Mouse (Mus musculus): Measurements from ENCODE around the gene Podxl2. TPM values are rescaled to one million over a fixed set of nuclear protein-coding genes. Genes with fewer than 3 reads are reported as not detected.

Podxl2 gene
- total RNA-seq, 2 experiments from 2014 or later, result 212 to 229 TPM

DNA sequence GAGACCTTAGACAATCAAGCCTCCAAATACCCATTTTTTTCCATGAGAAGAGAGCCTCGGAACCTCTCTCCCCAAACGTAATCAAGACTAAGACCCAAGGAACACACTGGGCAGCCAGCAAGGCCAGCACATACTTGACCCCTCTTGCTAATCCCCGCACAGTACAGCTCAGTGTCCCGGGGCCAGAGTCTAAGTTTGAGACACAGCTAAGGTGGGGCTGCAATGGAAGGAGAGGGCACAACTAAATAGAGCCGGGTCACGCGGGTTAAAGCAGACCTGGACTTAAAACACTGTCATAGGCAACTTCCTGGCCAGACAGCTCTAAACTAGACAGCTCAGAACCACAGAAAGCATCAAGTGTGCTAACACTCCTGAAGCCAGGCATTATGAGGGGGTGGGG is 16.0 kb upstream of the Podxl2 start:
- no peak for DNase-seq (ENCODE audit: low spot score in 2 of 2)

DNA sequence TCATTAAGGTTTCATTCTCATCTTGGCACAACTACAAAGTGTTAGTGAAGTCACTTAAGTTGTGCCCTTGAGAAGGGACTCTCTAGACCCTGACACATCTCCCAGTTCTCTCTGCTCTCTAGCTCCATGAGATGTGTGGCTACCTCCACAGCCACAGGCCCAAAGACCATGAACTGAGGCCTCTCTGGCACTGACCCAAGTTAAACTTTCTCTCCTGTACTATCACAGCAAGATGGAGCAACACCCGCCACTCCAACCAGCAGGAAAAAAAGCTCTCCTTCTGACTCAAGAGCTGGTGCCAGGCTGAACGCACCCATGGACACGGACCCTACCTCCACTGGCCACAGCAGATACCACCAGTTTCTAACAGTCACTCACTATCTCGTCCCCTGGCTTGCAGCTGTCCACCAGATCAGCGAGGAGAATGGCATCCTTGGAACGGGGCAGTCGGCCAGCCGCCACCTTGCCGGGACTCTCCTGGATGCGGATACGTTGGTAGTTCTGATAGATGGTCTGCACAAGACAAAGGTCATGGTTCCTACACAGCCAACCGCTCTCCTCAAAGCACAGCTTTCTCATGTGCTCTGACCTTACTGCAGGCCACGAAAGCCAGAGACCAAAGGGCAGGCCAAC is 14.7 kb upstream of the Podxl2 start:
- DNase-seq (ENCODE audit: low spot score in 2 of 2), result no peak

DNA sequence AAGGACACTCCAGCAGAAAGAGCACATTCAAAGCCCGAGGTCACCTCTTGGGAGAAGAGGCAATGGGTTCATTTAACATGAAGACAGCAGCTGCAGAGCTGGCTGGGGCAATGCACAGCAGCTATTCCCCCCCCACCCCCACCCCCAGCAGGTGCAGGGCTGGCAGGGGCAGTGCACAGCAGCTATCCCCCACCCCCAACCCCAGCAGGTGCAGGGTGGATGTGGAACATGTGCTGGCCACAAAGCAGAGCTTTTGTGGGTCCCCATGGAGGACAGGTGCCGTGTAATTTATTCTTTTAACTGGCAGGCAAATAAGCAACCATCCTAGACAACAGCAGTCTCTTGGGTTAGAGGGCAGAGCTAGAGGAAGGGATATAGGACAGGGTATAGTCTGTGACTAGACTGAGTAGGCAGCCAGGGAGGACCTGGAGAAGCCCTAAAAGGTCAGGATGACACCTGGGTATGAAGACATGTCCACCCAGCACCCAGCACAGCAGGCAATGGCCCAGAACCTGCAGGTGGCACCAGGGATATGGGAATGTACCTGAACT is 11.6 kb upstream of the Podxl2 start:
- DNase-seq (ENCODE audit: low spot score in 2 of 2), result no peak

DNA sequence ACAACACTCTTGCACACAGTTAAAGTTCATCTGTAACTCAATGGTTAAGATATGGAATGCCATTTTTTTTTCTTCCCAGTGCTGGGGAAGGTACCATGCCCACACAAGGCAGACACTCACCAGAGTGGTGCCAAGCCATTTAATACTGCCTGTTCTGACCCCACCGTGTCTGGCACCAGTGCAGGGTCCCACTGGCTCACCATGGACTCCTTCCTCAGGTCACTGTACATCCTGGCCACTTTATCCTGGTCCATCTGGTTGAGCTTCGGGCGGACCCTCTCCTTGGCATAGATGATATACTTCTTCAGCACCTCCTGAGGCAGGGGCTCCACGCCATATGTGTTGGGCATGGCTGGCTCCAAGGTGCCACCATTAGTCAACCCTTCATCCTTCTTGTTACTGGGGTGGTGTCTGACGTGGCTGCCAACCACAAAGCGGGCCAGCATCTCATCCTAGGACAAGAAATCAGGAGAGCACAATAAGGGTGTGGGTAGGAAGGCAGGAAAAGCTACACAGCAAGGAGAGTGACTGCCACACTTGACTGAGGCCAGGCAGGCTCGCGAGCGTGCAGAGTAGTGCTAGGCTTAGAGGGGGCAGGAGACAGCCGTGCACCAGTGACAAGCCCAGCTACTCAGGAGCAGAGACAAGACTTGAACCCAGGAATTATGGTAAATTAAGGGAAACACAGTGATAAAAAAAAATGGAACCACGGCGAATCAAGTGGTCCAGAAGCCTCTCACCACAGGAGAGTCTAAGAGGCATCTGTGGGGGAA is 11.0 kb upstream of the Podxl2 start:
- no peak for DNase-seq (ENCODE audit: low spot score in 2 of 2)

DNA sequence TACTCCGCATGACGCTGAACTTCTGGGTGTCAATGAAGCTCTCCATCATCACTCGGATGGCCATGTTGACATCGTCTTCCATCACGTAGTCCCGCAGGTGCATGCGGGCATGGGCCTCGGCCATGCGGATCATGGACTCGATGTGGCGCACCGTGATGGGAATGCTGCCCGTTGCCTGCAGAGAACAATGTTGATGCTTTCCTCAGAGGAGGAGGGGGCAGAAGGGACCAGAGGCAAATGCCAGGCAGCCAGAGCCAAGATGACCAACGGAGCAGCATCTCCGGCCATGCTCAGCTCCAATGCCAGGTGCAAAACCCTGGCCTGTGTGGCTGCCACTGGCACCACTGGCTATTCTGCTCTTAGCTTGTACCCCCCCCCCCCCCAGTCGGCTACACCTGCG is 9.8 kb upstream of the Podxl2 start:
- DNase-seq (ENCODE audit: low spot score in 2 of 2), result no peak

DNA sequence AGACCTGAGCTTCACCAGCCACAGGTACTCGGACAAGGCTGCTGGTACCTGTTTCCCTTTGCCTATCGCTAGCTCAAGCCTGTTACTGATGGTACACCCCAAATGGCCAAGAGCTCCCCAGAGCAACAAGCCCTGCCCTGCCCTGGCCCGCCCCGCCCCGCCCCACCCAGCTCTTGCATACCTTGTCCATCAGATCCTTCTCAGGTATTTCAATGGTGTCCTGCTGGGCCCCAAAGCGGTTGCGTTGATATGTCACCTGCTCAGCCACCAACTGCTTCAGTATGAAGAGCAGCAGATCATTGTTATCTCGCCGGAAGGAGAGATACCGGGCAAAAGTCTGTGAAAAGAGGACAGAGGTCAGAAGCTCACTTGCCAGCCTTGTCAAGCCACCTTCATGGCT is 9.4 kb upstream of the Podxl2 start:
- DNase-seq (ENCODE audit: low spot score in 2 of 2), result no peak

DNA sequence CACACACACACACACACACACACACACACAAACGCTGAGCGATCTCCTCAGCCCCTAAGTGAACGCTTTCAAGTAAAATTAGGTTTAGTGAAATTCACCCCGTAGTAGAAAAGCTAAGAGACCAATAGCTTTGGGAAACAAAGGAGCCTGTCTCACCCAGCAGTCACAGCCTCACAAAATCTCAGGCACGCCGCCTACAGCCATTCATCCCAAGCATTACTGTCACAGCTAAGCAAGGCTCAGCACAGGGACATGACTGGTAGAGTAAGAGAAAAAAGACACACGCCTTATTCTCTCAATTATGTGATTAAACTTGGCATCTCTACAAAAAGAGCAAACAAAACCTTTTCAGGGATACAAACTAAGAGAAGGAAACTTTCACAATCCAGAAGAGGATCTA is 6.5 kb upstream of the Podxl2 start:
- no peak for DNase-seq (ENCODE audit: low spot score in 2 of 2)

DNA sequence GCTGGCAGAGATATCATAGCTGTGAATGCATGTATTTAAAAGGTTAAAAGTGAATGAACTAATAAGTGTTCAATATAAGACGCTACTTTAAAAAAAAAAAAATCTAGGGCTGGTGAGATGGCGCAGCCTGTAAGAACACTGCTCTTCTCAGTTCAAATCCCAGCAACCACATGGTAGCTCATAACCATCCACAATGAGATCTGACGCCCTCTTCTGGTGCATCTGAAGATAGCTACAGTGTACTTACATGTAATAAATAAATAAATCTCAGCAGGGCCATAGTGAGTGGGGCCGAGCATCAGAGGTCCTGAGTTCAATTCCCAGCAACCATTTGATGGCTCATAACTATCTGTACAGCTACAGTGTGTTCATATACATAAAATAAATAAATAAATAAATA is 4.6 kb upstream of the Podxl2 start:
- DNase-seq (ENCODE audit: low spot score in 2 of 2), result no peak

DNA sequence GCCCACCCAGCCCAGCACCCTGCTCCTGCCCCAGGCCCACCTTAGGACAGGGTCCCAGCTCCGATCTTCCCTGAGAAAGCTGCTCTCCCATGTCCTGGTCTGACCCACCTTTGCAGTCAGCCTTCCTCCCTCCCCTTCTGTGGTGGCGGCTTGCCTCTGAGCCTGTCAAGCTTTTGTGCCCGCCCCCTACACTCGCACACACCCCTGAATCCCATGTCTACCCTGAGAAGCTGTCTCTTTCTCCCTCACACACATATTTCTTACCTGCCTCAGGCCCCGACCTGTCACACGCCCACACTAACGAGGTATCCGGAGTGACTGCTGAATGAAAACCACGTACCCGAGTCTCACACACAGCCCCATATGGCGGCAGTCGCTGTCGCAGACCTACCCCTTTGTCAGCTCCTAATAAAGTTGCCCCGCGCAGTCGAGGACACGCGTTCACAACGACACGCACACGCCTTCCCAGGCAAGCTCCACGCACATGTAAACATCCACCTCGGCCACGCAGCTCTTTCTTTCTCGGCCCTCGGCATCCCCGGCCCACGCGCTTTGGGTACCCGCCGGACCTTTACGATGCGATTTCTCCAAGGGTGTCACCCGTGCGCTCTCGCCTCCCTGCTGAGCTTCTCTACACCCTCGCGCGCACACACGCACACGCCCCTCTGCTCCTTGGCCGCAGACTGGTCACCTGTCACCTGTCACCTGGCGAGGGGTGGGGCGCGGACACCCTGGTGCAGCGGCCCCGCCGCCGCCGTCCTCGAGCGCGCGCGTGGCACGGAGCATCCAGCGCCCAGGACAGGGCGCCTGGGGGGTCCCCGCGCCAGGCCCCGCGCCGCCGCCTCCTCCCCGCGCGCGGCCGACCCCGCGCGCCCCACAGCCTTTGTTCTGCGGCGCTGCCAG is 628 bp downstream of the Podxl2 start:
- peak; percentile 38 to 59 for DNase-seq (ENCODE audit: low spot score in 2 of 2)

DNA sequence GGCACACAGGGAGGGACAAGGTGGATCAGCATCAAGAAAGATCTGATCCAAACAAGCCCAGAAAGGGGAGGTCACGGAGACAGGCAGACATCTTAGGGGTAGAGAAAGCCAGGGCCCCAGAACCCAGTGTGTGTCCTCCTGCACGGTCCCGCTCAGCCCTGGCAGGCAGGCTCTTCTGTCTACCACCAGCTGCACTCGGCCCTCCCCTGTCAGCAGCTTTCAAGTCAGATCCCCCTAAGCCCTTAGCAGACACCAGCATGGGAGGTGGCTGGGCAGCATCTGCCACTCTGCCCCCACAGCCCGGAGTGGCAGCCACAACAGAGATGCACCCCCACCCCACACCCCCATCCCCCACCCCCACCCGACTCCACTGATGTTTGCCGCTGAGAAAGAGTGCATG is 2.0 kb downstream of the Podxl2 start:
- no peak for DNase-seq (ENCODE audit: low spot score in 2 of 2)

DNA sequence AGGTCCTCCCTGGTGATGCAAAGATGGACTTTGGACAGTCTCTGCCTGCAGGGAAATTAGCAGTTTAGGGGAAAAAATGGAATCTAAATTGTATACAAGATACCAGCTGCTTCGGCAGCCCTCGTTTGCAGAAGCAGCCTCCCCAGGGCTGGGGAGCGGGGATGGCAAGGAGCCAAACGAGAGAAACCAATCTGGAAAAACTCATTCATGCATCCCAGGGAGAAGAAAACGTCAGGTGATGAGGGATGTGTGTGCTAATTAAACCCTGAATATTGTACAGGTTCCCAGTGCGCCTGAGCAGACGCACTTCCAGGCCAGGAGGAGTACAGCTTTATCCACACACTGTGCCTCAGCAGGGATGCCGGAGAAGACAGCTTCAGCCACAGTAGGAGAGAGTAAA is 3.3 kb downstream of the Podxl2 start:
- peak; percentile 49 to 70 for DNase-seq (ENCODE audit: low spot score in 2 of 2)

DNA sequence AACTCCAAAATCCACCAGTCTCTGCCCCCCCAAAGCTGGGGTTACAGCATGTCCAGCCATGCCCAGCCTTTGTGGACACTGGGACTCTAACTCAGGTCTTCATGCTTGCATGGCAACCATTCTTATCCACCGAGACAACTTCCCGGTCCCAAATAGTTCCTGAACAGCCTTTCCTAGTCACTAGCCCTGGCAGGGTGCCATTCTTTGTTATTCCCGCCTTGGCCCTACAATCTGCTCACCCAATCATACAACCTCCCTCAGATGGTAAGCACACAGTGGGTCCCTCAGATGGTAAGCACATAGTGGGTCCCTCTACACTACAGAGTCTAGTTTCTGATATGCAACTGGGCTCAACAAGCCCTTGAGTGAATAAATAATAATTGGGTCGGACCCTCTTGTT is 4.2 kb downstream of the Podxl2 start:
- DNase-seq (ENCODE audit: low spot score in 2 of 2), result no peak

DNA sequence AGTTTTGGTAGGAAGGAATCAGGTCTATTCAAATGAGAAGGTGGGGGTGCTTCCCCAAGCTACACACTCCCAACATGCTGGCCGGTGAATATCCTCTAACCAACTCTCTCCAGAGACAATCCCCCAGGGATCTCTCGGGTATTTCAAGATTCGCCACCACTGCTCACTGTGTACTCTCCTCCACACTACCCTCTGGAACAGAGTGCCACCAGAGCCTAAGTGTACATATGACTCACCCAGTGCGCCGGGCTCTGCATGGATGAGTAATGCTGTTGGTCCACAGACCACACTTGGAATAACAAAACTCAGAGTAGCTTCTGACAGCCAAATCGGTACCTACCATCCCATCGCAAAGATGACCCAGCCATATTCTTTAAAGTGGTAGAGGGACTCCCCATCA is 5.4 kb downstream of the Podxl2 start:
- DNase-seq (ENCODE audit: low spot score in 2 of 2), result no peak

DNA sequence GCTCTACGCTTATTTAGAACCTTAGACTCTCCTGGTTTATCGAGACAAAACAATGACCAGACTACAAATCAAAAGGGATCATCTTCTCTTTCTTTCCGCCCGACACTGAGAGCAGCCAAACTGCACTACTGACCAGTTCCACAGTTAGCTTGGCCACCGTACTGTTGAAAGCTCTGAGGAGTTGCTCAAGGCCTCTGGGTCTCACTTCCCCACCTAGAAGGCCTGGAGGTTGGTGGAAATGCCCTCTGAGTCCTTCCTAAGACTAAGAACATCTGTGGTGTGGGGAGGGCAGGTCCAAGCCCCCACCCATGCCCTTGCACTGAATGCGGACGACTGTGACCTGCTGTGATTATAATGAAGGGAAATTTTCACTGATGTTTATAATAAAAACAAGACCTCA is 9.1 kb downstream of the Podxl2 start:
- DNase-seq (ENCODE audit: low spot score in 2 of 2), result no peak

DNA sequence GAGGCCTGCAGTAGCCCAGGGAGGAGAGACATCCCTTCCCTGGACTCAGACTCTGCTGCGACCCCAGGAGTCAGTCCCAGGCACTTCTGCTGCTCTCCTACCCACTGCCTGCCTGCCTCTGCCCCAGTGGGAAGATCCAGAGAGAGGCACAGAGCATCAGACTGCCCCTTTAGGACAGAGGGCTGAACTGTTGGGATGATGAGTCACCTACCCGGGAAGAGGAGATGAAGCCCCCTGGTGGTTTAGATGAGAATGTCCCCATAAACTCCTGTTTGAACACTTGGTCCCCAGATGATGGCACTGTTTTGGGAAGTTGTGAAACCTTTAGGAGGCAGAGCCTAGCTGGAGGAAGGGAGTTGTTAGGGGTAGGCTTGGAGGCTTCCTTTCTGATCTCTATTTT is 13.9 kb downstream of the Podxl2 start:
- DNase-seq (ENCODE audit: low spot score in 2 of 2), result peak in 1 of 2 experiments; percentile 55

DNA sequence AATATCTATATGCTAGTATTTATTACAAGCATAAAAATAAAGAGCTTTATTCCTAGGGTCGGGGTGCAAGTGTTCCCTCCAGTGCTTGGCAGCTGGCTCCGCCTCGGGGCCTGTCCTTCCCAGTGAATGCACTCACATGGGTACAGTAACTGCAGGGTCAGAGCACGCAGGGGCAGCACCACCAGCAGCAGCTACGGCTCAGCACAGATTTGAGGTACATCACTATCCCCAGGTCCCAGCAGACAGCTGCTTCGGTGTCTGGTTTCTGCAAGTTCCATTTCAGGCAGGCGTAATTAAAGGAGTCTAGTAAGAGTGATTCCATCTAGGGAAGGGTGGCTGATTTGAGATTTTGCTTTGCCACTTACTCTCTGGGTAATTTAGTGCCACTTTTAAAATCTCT is 16.5 kb downstream of the Podxl2 start:
- DNase-seq (ENCODE audit: low spot score in 2 of 2), result no peak

DNA sequence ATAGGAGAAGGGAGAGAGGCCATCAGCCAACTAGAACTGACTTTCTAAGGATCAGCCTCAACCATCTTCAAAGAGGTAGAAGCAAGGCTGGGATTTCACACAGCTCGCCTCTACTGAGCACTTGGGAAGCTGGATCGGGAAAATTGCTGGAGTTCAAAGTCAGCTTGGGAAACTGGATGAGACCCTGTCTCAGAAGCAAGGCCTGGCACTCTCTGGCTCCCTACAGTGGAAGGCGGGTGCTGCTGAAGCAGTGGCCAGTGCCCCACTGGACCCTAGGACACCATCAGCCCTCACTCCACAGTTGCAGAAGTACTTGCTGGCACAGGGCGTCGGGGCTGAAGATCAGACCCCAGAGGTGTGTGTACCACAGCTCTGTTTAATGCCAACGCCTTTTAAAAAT is 17.0 kb downstream of the Podxl2 start:
- DNase-seq (ENCODE audit: low spot score in 2 of 2), result no peak

DNA sequence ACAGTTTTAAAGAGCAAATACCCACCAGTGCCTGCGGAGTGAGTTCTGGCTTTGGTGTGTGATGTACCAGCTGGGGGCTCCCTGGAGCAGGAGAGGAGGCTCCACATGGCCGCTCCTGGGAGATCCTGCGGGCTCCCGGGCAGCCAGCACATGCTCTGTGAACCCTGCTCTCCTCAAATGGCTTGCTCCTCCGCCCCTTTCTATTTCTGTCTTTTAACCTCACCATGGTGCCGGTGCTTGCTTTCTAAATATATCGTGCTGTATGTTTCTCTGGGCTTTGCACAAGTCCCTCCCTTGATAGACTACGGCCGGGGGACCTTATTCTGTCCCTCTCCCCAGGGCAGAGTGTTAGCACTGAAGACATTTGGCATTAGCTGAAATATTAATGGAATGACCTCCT is 17.6 kb downstream of the Podxl2 start:
- no peak for DNase-seq (ENCODE audit: low spot score in 2 of 2)

DNA sequence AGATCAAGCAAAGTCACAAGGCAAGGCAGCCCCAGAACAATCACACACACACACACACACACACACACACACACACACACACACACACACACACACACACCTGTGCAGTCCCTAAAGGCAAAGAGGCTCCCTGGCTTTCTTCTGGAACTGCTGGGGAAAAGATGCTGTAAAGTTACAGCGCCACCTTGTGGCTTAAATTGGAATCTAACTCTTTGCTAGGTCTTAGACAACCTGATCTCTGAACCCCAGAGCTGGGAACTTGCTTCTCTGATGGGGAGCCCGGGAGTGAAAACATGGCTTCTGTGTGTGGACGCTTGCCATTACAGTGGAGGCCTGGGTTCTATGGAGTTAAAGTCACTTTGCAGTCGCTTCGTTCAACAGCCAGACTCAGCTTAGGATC is 19.2 kb downstream of the Podxl2 start:
- DNase-seq (ENCODE audit: low spot score in 2 of 2), result peak in 1 of 2 experiments; percentile 62

DNA sequence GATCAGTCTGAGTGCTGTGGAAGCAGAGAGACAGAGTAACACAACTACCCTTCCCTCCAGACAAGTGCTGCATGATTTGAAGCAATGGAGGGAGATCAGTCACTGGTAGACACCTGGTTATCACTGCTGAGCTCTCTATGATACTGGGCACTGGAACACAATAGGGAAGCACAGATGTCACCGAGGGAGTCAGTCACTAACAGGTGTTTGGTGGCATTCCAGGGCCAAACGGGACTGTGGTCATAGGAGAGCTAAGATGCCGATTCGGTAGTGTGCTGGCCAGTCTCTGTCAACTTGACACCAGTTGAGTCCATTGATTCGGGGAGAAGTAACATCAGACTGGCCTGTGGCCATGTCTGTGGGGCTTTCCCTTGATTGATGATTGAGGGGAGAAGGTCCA is 20.3 kb downstream of the Podxl2 start:
- no peak for DNase-seq (ENCODE audit: low spot score in 2 of 2)

DNA sequence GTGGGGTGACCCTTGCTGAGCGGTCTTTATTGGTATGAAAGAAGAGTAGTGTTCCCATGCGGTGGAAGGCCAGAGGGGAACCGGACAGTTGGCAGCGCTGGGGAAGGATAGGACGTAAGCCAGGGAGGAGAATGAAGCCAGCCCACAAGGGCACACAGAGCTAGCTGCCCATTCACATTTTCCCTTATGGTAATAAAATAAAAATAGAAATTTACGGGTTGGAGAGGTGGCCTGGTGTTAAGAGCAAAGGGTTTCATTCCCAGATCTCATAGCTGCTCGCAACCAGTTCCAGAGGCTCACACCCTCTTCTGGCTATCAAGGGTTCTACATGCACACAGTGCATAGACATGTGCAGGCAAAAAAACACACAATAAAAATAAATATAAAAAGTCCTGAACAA is 24.8 kb downstream of the Podxl2 start:
- no peak for DNase-seq (ENCODE audit: low spot score in 2 of 2)

DNA sequence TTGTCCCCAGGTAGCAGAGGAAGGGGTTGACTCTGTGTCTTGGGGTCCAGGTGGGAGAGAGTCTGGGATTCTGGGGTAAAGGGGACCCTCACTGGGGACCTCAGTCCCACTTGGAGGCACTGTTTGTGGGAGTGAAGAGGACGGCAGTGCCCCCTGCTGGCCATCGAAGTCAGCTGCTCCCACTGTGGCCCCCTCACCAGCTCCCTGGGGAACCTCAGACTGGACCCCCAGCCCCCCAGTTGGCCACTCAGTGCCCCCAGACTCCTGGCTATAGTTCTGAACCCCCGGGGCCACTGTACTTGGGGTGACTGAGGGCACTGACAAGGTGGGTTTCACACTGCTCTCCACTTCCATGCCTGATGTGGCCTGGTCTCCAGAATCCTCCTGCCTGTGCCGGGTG is 25.6 kb downstream of the Podxl2 start:
- no peak for DNase-seq (ENCODE audit: low spot score in 2 of 2)

Measured in layer of hippocampus, postnatal 14 days (tissue).